Mouse (Mus musculus): ENCODE measurements around the gene Teddm1a. TPM values are rescaled to one million over a fixed set of nuclear protein-coding genes. Genes with fewer than 3 reads are reported as not detected.

The Teddm1a gene
- polyA plus RNA-seq, 1 experiment, result not detected

GRCm38 (mm10) chr1:153911276-153911795 is 19.8 kb downstream of the Teddm1a start:
- WGBS, result 36% methylated on average over 6 of the region's 6 CpGs

GRCm38 (mm10) chr1:153913869-153914268 is 22.3 kb downstream of the Teddm1a start:
- TF ChIP-seq POLR2A (IDR thresholded peaks at IDR 0.05; ENCODE audit: low read depth, low read length) (no peak), CTCF (IDR thresholded peaks at IDR 0.05; ENCODE audit: extremely low read depth, insufficient read length, insufficient replicate concordance, low read depth, low read length) (no peak)
- no peak overlapping the region for H3K4me3 ChIP-seq (ENCODE audit: low read depth, low read length)
- WGBS, result 77% methylated on average over 3 of the region's 3 CpGs

More at GRCm38 (mm10) chr1:153911276-153911795, 19.8 kb downstream of the Teddm1a start:
- H3K27ac ChIP-seq (ENCODE audit: insufficient read depth, low read depth, low read length), result no peak overlapping the region
- peaks cover 9% of the 10 kb centered on the region; the same call in 1 of the 2 replicates for H3K4me1 ChIP-seq (ENCODE audit: control insufficient read depth, insufficient read depth, insufficient read length, low read length)
- peaks cover 19% of the 10 kb centered on the region for H3K36me3 ChIP-seq (ENCODE audit: control insufficient read depth, insufficient read depth, low read length)
- TF ChIP-seq POLR2A (IDR thresholded peaks at IDR 0.05; ENCODE audit: low read depth, low read length), result no peak
- TF ChIP-seq CTCF (IDR thresholded peaks at IDR 0.05; ENCODE audit: extremely low read depth, insufficient read length, insufficient replicate concordance, low read depth, low read length), result no peak
- H3K4me3 ChIP-seq (ENCODE audit: low read depth, low read length), result no peak overlapping the region
- no peaks in the 10 kb centered on the region for H3K27me3 ChIP-seq (ENCODE audit: control insufficient read depth, insufficient read depth, low read length)

GRCm38 (mm10) chr1:153918521-153919206 is 27.1 kb downstream of the Teddm1a start:
- no peak overlapping the region for H3K27ac ChIP-seq (ENCODE audit: insufficient read depth, low read depth, low read length)
- H3K27me3 ChIP-seq (ENCODE audit: control insufficient read depth, insufficient read depth, low read length), result no peaks in the 10 kb centered on the region
- no peaks in the 10 kb centered on the region for H3K36me3 ChIP-seq (ENCODE audit: control insufficient read depth, insufficient read depth, low read length)
- 62% methylated on average over 3 of the region's 3 CpGs for WGBS
- no peak overlapping the region for H3K4me3 ChIP-seq (ENCODE audit: low read depth, low read length)
- TF ChIP-seq CTCF (IDR thresholded peaks at IDR 0.05; ENCODE audit: extremely low read depth, insufficient read length, insufficient replicate concordance, low read depth, low read length), result no peak
- TF ChIP-seq POLR2A (IDR thresholded peaks at IDR 0.05; ENCODE audit: low read depth, low read length), result no peak
- H3K4me1 ChIP-seq (ENCODE audit: control insufficient read depth, insufficient read depth, insufficient read length, low read length), result peaks cover 2% of the 10 kb centered on the region; the same call in 1 of the 2 replicates

More at GRCm38 (mm10) chr1:153913869-153914268, 22.3 kb downstream of the Teddm1a start:
- Histone ChIP-seq H3K4me1 (ENCODE audit: control insufficient read depth, insufficient read depth, insufficient read length, low read length) (peaks cover 9% of the 10 kb centered on the region; the same call in 1 of the 2 replicates), H3K36me3 (ENCODE audit: control insufficient read depth, insufficient read depth, low read length) (no peaks in the 10 kb centered on the region), H3K27ac (ENCODE audit: insufficient read depth, low read depth, low read length) (no peak overlapping the region), H3K27me3 (ENCODE audit: control insufficient read depth, insufficient read depth, low read length) (no peaks in the 10 kb centered on the region)

DNA sequence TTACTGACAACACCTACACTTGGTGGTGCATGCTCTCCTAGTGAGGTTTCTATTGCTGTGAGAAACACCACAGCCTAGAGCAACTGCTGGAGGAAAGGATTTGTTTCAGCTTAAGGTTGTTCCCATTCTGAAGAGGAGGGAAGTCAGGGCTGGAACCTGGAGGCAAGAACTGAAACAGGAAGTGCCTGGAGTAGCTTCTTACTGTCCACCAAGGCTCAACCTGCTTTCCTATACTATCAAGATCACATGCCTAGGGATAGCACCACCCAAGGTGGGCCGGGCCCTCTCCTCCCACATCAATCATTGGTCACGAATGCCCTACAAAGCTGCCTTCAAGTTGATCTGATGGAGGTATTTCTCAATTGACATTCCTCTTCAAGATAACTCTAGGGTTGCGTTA is 30.1 kb downstream of the Teddm1a start:
- Histone ChIP-seq H3K4me3 (ENCODE audit: low read depth, low read length) (no peak overlapping the region), H3K27me3 (ENCODE audit: control insufficient read depth, insufficient read depth, low read length) (no peaks in the 10 kb centered on the region), H3K36me3 (ENCODE audit: control insufficient read depth, insufficient read depth, low read length) (no peaks in the 10 kb centered on the region), H3K27ac (ENCODE audit: insufficient read depth, low read depth, low read length) (no peak overlapping the region), H3K4me1 (ENCODE audit: control insufficient read depth, insufficient read depth, insufficient read length, low read length) (peaks cover 2% of the 10 kb centered on the region; the same call in 1 of the 2 replicates)
- WGBS, result 97% methylated on average over 3 of the region's 3 CpGs
- TF ChIP-seq POLR2A (IDR thresholded peaks at IDR 0.05; ENCODE audit: low read depth, low read length), result no peak
- TF ChIP-seq CTCF (IDR thresholded peaks at IDR 0.05; ENCODE audit: extremely low read depth, insufficient read length, insufficient replicate concordance, low read depth, low read length), result no peak

DNA sequence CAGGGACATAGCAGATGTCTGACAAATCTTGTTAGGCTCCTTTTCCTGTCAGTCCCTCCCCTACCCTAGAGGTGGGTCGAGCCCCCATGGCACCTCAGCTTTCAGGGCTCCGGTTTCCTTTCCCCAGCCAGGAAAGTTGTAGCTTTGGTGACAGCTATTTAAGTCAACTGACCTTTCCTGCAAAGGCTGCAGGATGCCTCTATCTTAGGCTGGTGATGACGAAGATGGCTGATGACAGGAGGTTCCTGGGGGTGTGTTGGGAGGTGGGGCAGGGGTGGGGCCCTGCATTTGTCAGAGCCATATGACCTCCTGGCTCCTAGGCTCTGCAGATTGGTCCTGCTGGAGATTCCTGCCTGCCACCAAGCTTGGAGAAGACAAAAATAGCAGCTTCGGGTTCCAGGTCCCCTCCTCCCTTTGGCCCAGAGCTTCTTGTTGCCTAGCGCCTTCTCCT is 31.1 kb downstream of the Teddm1a start:
- no peak for TF ChIP-seq CTCF (IDR thresholded peaks at IDR 0.05; ENCODE audit: extremely low read depth, insufficient read length, insufficient replicate concordance, low read depth, low read length)
- TF ChIP-seq POLR2A (IDR thresholded peaks at IDR 0.05; ENCODE audit: low read depth, low read length), result no peak
- no peak overlapping the region for H3K4me3 ChIP-seq (ENCODE audit: low read depth, low read length)
- WGBS, result 65% methylated on average over 5 of the region's 5 CpGs
- H3K36me3 ChIP-seq (ENCODE audit: control insufficient read depth, insufficient read depth, low read length), result no peaks in the 10 kb centered on the region
- H3K27ac ChIP-seq (ENCODE audit: insufficient read depth, low read depth, low read length), result no peak overlapping the region
- H3K27me3 ChIP-seq (ENCODE audit: control insufficient read depth, insufficient read depth, low read length), result no peaks in the 10 kb centered on the region
- peaks cover 2% of the 10 kb centered on the region; the same call in 1 of the 2 replicates for H3K4me1 ChIP-seq (ENCODE audit: control insufficient read depth, insufficient read depth, insufficient read length, low read length)

- H3K4me3 ChIP-seq (ENCODE audit: low read depth, low read length), result no peak overlapping the region
- H3K27me3 ChIP-seq (ENCODE audit: control insufficient read depth, insufficient read depth, low read length), result no peaks in the 10 kb centered on the region
- no peaks in the 10 kb centered on the region for H3K36me3 ChIP-seq (ENCODE audit: control insufficient read depth, insufficient read depth, low read length)
- TF ChIP-seq POLR2A (IDR thresholded peaks at IDR 0.05; ENCODE audit: low read depth, low read length), result no peak
- TF ChIP-seq CTCF (IDR thresholded peaks at IDR 0.05; ENCODE audit: extremely low read depth, insufficient read length, insufficient replicate concordance, low read depth, low read length), result no peak
- WGBS, result 28% methylated on average over 6 of the region's 6 CpGs
- H3K27ac ChIP-seq (ENCODE audit: insufficient read depth, low read depth, low read length), result no peak overlapping the region
- H3K4me1 ChIP-seq (ENCODE audit: control insufficient read depth, insufficient read depth, insufficient read length, low read length), result 0 out of 2 replicates have a peak, but pooled peaks cover 2% of the 10 kb centered on the region
Measured at GRCm38 (mm10) chr1:153924395-153925385, 33.1 kb downstream of the Teddm1a start.

All from small intestine, adult 2 months (tissue).